Mouse (Mus musculus): ENCODE measurements around the gene Tmtc2. TPM values are rescaled to one million over a fixed set of nuclear protein-coding genes. Genes with fewer than 3 reads are reported as not detected.

Tmtc2 gene
- polyA plus RNA-seq, 1 experiment from 2014 or later = 4.4 TPM

DNA sequence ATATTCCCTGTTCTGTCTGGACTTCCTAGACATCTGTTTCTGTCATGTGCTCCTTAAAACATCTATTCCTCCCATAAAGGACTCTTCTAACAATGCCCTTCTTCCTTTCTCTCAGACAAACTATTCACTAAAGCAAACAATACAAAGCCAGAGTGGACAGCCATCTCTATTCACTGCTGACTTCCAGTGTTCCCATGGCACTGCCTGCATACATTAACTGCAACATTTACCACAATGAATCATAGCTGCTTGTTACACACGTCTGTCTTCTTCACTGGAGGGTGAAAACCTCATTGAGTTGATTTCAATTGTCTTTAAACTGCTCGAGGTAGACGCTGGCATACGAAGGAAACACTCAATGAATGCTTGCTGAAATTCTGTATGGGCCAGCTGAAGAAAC is 374.2 kb downstream of the Tmtc2 start:
- Histone ChIP-seq H3K27me3 (ENCODE audit: control insufficient read depth, insufficient read depth, low read length) (no peaks in the 10 kb centered on the region), H3K36me3 (ENCODE audit: control insufficient read depth, insufficient read depth, low read length) (no peaks in the 10 kb centered on the region), H3K4me1 (ENCODE audit: control insufficient read depth, insufficient read depth, low read length) (no peaks in the 10 kb centered on the region), H3K4me2 (no peak overlapping the region), H3K9ac (ENCODE audit: low read depth, low read length) (no peak overlapping the region), H3K9me3 (replicated peaks; ENCODE audit: control insufficient read depth, low read length) (no peaks in the 10 kb centered on the region), H3K4me3 (ENCODE audit: low read depth, low read length) (no peak overlapping the region), H3K27ac (ENCODE audit: low read depth, low read length) (no peak overlapping the region)
- no peak for ATAC-seq (replicated peaks; ENCODE audit: insufficient number of reproducible peaks, low FRiP score, low TSS enrichment)
- WGBS (ENCODE audit: insufficient replicate concordance) = 73% methylated on average over 4 of the region's 4 CpGs

DNA sequence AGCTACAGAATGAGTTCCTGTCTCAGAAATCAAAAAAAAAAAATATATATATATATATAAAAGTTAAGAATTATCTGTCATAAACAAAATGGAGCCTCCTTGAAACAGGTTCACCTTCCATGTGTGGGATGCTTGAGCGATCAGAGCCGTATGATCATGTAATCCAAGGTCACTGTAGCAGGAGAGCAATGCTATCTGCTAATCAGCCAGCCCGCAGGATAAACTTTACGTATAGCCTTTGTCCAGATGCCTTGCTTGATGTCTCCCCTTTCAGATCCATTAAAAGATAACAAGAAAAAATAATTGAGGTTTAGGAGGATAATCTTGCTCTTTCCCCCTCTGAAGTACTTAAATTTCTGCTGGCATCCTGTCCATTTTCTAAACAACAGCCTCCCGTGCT is 374.7 kb downstream of the Tmtc2 start:
- Histone ChIP-seq H3K9ac (ENCODE audit: low read depth, low read length) (no peak overlapping the region), H3K4me3 (ENCODE audit: low read depth, low read length) (no peak overlapping the region), H3K27ac (ENCODE audit: low read depth, low read length) (no peak overlapping the region), H3K4me1 (ENCODE audit: control insufficient read depth, insufficient read depth, low read length) (no peaks in the 10 kb centered on the region), H3K9me3 (replicated peaks; ENCODE audit: control insufficient read depth, low read length) (no peaks in the 10 kb centered on the region), H3K4me2 (no peak overlapping the region), H3K36me3 (ENCODE audit: control insufficient read depth, insufficient read depth, low read length) (no peaks in the 10 kb centered on the region), H3K27me3 (ENCODE audit: control insufficient read depth, insufficient read depth, low read length) (no peaks in the 10 kb centered on the region)
- ATAC-seq (replicated peaks; ENCODE audit: insufficient number of reproducible peaks, low FRiP score, low TSS enrichment) = no peak
- 78% methylated on average over 5 of the region's 5 CpGs for WGBS (ENCODE audit: insufficient replicate concordance)

DNA sequence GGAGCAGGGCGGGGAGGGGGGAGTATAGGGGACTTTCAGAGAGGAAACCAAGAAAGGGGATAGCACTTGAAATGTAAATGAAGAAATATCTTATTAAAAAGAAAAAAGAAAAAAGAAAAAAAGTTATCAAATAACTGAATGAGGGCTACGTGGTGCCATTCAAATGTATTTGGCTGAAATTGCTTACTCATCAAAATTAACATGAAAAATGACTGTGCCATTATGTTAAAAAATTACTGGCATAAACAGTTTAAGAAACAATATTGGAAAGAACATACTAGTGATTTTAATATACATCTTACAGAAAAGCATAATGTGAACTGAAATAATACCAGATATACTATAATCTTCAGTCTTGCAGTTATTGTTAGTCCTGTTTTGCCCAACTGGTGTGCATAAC is 378.9 kb downstream of the Tmtc2 start:
- Histone ChIP-seq H3K4me1 (ENCODE audit: control insufficient read depth, insufficient read depth, low read length) (no peaks in the 10 kb centered on the region), H3K9me3 (replicated peaks; ENCODE audit: control insufficient read depth, low read length) (no peaks in the 10 kb centered on the region), H3K27me3 (ENCODE audit: control insufficient read depth, insufficient read depth, low read length) (no peaks in the 10 kb centered on the region), H3K36me3 (ENCODE audit: control insufficient read depth, insufficient read depth, low read length) (no peaks in the 10 kb centered on the region), H3K4me3 (ENCODE audit: low read depth, low read length) (no peak overlapping the region), H3K27ac (ENCODE audit: low read depth, low read length) (no peak overlapping the region), H3K4me2 (no peak overlapping the region), H3K9ac (ENCODE audit: low read depth, low read length) (no peak overlapping the region)
- ATAC-seq (replicated peaks; ENCODE audit: insufficient number of reproducible peaks, low FRiP score, low TSS enrichment) = no peak
- WGBS (ENCODE audit: insufficient replicate concordance) = 86% methylated on average over 2 of the region's 2 CpGs

DNA sequence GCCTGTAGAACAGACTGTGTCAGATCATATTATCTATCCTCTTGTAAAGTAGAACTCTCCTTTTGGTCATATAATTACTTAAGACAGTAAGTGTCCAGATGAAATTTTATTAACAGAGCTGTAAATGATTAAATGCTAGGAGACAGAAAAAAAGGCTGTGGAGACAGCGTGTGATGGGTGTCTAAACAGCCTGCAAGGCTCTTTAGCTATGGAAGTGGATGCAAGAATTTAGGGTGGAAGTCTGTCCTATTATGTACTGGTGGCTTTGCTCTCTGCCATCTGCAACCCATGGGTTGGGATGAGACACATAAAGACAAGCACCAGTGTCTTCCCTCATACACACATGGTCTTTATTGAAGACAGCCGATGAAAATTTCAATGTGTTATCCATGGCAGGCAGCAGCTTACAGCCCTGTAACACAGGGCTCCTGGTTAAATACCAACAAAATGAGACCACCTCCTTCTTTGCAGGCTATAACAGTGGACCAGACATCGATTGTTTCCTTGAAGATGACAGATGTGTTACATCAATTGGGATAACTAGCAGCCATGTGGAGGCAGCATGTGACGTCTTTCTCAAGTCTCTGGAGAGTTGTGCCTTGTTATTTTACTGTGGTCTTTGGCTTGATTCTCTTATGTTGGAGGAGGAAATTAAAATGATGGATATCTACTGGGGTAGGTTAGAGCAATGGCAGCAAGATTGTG is 380.3 kb downstream of the Tmtc2 start:
- H3K9me3 ChIP-seq (replicated peaks; ENCODE audit: control insufficient read depth, low read length) = no peaks in the 10 kb centered on the region
- no peak overlapping the region for H3K27ac ChIP-seq (ENCODE audit: low read depth, low read length)
- ATAC-seq (replicated peaks; ENCODE audit: insufficient number of reproducible peaks, low FRiP score, low TSS enrichment) = no peak
- no peaks in the 10 kb centered on the region for H3K4me1 ChIP-seq (ENCODE audit: control insufficient read depth, insufficient read depth, low read length)
- 80% methylated on average over 4 of the region's 4 CpGs for WGBS (ENCODE audit: insufficient replicate concordance)
- H3K9ac ChIP-seq (ENCODE audit: low read depth, low read length) = no peak overlapping the region
- H3K27me3 ChIP-seq (ENCODE audit: control insufficient read depth, insufficient read depth, low read length) = no peaks in the 10 kb centered on the region
- no peak overlapping the region for H3K4me2 ChIP-seq
- no peaks in the 10 kb centered on the region for H3K36me3 ChIP-seq (ENCODE audit: control insufficient read depth, insufficient read depth, low read length)
- H3K4me3 ChIP-seq (ENCODE audit: low read depth, low read length) = no peak overlapping the region

DNA sequence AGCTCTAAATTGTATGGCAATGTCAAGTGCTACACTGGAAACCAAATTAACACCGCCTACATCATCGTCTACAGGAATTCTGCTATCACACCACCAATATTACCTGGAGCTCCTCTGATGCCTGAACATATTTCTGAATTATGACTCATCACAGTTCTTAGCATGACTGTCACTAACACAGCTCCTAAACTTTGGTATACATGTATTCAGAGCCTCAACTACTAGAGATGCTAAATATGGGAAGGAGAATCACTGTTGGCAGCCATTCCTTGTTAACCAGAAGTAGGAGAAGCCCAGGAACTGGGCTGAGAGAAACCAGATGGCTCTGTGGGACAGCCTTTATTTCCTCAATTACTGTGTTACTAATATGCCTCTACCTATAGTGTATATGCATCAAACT is 382.2 kb downstream of the Tmtc2 start:
- no peaks in the 10 kb centered on the region for H3K36me3 ChIP-seq (ENCODE audit: control insufficient read depth, insufficient read depth, low read length)
- 83% methylated on average over 2 of the region's 2 CpGs for WGBS (ENCODE audit: insufficient replicate concordance)
- H3K4me2 ChIP-seq = no peak overlapping the region
- H3K4me1 ChIP-seq (ENCODE audit: control insufficient read depth, insufficient read depth, low read length) = no peaks in the 10 kb centered on the region
- H3K9ac ChIP-seq (ENCODE audit: low read depth, low read length) = no peak overlapping the region
- no peak overlapping the region for H3K27ac ChIP-seq (ENCODE audit: low read depth, low read length)
- H3K27me3 ChIP-seq (ENCODE audit: control insufficient read depth, insufficient read depth, low read length) = no peaks in the 10 kb centered on the region
- H3K9me3 ChIP-seq (replicated peaks; ENCODE audit: control insufficient read depth, low read length) = no peaks in the 10 kb centered on the region
- ATAC-seq (replicated peaks; ENCODE audit: insufficient number of reproducible peaks, low FRiP score, low TSS enrichment) = no peak
- no peak overlapping the region for H3K4me3 ChIP-seq (ENCODE audit: low read depth, low read length)

DNA sequence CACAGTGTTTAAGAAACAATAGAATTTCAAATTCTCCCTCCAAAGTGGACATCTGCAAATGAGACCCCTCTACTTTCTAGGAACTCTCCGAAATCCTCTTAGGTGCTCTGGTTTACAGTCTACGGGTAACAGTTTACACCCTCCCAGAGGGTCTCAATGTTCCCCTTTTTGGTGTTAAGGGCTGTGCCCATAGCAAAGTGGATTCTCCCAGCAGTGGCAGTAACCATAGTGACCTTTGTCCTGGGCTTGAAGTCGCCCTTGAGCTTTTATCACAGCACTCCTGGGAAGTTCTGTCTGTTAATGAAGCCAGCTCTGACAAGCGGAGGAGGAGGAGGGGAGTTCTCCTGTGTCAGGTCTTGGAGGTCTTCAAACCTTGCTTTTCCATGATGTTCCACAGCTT is 384.5 kb downstream of the Tmtc2 start:
- Histone ChIP-seq H3K36me3 (ENCODE audit: control insufficient read depth, insufficient read depth, low read length) (no peaks in the 10 kb centered on the region), H3K27ac (ENCODE audit: low read depth, low read length) (no peak overlapping the region), H3K4me2 (no peak overlapping the region), H3K4me1 (ENCODE audit: control insufficient read depth, insufficient read depth, low read length) (no peaks in the 10 kb centered on the region), H3K4me3 (ENCODE audit: low read depth, low read length) (no peak overlapping the region), H3K27me3 (ENCODE audit: control insufficient read depth, insufficient read depth, low read length) (no peaks in the 10 kb centered on the region), H3K9ac (ENCODE audit: low read depth, low read length) (no peak overlapping the region), H3K9me3 (replicated peaks; ENCODE audit: control insufficient read depth, low read length) (no peaks in the 10 kb centered on the region)
- no peak for ATAC-seq (replicated peaks; ENCODE audit: insufficient number of reproducible peaks, low FRiP score, low TSS enrichment)
- WGBS (ENCODE audit: insufficient replicate concordance) = 48% methylated on average over 4 of the region's 4 CpGs

DNA sequence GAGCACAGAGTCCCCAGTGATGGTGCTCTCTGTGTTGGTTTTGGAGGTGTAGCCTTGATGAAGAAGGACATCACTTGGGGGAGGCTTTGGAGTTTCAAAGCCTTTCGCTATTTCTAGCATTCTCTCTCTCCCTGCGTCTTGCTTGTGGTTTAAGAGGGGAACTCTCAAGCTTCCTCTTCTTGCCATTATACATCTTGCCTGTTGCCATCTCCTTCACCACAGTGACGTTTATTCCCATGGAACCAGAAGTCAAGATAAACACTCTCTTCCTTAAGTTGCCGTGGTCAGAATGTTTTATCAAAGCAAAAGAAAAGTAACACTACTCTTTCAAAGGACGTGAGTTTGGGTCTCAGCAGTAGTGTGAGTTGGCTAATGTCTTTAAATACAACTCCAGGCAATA is 387.6 kb downstream of the Tmtc2 start:
- H3K4me2 ChIP-seq = no peak overlapping the region
- no peaks in the 10 kb centered on the region for H3K4me1 ChIP-seq (ENCODE audit: control insufficient read depth, insufficient read depth, low read length)
- no peaks in the 10 kb centered on the region for H3K27me3 ChIP-seq (ENCODE audit: control insufficient read depth, insufficient read depth, low read length)
- no peak overlapping the region for H3K9ac ChIP-seq (ENCODE audit: low read depth, low read length)
- WGBS (ENCODE audit: insufficient replicate concordance) = 76% methylated on average over 5 of the region's 5 CpGs
- H3K36me3 ChIP-seq (ENCODE audit: control insufficient read depth, insufficient read depth, low read length) = no peaks in the 10 kb centered on the region
- no peaks in the 10 kb centered on the region for H3K9me3 ChIP-seq (replicated peaks; ENCODE audit: control insufficient read depth, low read length)
- ATAC-seq (replicated peaks; ENCODE audit: insufficient number of reproducible peaks, low FRiP score, low TSS enrichment) = no peak
- H3K27ac ChIP-seq (ENCODE audit: low read depth, low read length) = no peak overlapping the region
- H3K4me3 ChIP-seq (ENCODE audit: low read depth, low read length) = no peak overlapping the region

DNA sequence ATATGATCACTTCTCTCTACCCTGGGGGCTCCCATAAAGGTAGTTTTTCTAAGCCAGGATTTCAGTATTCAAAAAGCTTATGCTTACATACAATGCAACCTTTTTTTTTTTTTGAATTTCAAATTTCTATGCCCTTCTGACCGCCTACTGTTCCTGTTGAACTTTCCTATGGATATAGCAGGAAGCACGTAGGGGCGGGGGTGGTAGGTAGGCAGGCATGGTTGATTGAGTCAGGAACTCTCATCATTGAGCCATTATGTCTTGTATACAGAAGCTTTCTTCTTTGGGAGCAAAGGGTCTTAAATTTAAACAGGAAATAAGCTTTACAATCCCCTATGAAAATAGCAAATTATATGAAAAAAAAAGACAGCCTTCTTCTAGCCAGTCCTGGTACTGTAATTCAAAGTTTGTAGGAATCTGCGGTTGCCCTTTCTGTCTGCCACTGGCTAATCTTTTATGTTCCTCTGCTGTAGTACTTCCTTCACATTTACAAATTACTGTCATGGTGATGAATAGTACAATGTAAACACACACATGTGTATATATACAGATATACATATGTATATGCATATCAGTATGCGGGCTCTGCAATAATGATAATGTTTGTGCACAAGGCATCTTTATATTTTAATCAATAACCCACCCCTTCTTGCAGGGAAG is 405.7 kb downstream of the Tmtc2 start:
- Histone ChIP-seq H3K4me2 (no peak overlapping the region), H3K4me3 (ENCODE audit: low read depth, low read length) (no peak overlapping the region), H3K27me3 (ENCODE audit: control insufficient read depth, insufficient read depth, low read length) (no peaks in the 10 kb centered on the region), H3K9me3 (replicated peaks; ENCODE audit: control insufficient read depth, low read length) (no peaks in the 10 kb centered on the region), H3K4me1 (ENCODE audit: control insufficient read depth, insufficient read depth, low read length) (no peaks in the 10 kb centered on the region), H3K36me3 (ENCODE audit: control insufficient read depth, insufficient read depth, low read length) (no peaks in the 10 kb centered on the region), H3K27ac (ENCODE audit: low read depth, low read length) (no peak overlapping the region), H3K9ac (ENCODE audit: low read depth, low read length) (no peak overlapping the region)
- ATAC-seq (replicated peaks; ENCODE audit: insufficient number of reproducible peaks, low FRiP score, low TSS enrichment) = no peak
- WGBS (ENCODE audit: insufficient replicate concordance) = 84% methylated on average over 5 of the region's 5 CpGs

DNA sequence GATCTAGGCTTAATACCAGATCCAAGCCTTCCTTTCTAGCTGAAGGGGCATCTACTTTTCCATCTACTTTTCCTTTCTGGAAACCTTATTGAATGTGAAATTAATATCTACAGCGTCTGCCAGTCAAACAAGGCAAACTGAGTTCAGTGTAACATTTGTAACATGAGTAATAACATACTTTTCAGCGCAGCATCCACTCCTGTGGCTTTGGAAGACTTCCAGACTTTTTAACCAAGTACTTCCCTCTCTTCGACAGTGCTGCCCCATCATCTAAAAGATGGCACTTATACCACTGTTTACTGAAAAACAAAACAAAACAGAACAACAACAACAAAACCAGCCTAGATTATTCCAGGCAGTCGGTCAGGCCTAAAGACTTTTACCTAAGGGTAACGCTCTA is 409.0 kb downstream of the Tmtc2 start:
- H3K4me1 ChIP-seq (ENCODE audit: control insufficient read depth, insufficient read depth, low read length) = no peaks in the 10 kb centered on the region
- WGBS (ENCODE audit: insufficient replicate concordance) = 80% methylated on average over 5 of the region's 5 CpGs
- H3K4me3 ChIP-seq (ENCODE audit: low read depth, low read length) = no peak overlapping the region
- no peak overlapping the region for H3K27ac ChIP-seq (ENCODE audit: low read depth, low read length)
- no peak overlapping the region for H3K9ac ChIP-seq (ENCODE audit: low read depth, low read length)
- H3K27me3 ChIP-seq (ENCODE audit: control insufficient read depth, insufficient read depth, low read length) = no peaks in the 10 kb centered on the region
- H3K9me3 ChIP-seq (replicated peaks; ENCODE audit: control insufficient read depth, low read length) = no peaks in the 10 kb centered on the region
- H3K4me2 ChIP-seq = no peak overlapping the region
- ATAC-seq (replicated peaks; ENCODE audit: insufficient number of reproducible peaks, low FRiP score, low TSS enrichment) = no peak
- H3K36me3 ChIP-seq (ENCODE audit: control insufficient read depth, insufficient read depth, low read length) = no peaks in the 10 kb centered on the region
